23 mouse cellular contexts compared by ENCODE assay signal in genomic region chr13:27342733-27343275, GRCm38 (mm10). TPM values are rescaled to one million over a fixed set of nuclear protein-coding genes. Genes with fewer than 3 reads are reported as not detected.
DNase-seq lines count a peak whose midpoint lies in the region; ATAC-seq and TF ChIP-seq lines count a peak whose summit lies in the region.
"Had no signal": no experiment of that assay in that cellular context is flagged by ENCODE, and none has a peak within 500 bp of the region (broad histone marks: within the 10 kb centered on the region; RNA-seq: fewer than 3 reads in every experiment).

No protein-coding gene starts in this region.

- H3K4me3 ChIP-seq in heart, embryonic 13.5 days = no peak overlapping the region
- H3K4me3 ChIP-seq in stomach, embryonic 14.5 days (ENCODE audit: low read depth, low read length) = no peak overlapping the region
- no peak overlapping the region for H3K4me3 ChIP-seq in stomach, postnatal 0 days (ENCODE audit: low read depth, low read length)
- H3K4me3 ChIP-seq in embryonic facial prominence, embryonic 14.5 days (ENCODE audit: low read depth, low read length) = no peak overlapping the region
- H3K4me3 ChIP-seq: embryonic facial prominence, embryonic 15.5 days; forebrain, embryonic 10.5 days; hindbrain, embryonic 12.5 days; kidney, embryonic 15.5 days had no signal

- H3K4me1 ChIP-seq in heart, embryonic 13.5 days = peaks cover 8% of the 10 kb centered on the region; the same call in 1 of the 2 replicates
- no peaks in the 10 kb centered on the region for H3K4me1 ChIP-seq in stomach, embryonic 14.5 days (ENCODE audit: control insufficient read depth, insufficient read depth, low read length)
- H3K4me1 ChIP-seq in stomach, postnatal 0 days (replicated peaks; ENCODE audit: control insufficient read depth, insufficient read depth) = no peaks in the 10 kb centered on the region
- H3K4me1 ChIP-seq in embryonic facial prominence, embryonic 14.5 days (ENCODE audit: control insufficient read depth, insufficient read depth, low read length) = no peaks in the 10 kb centered on the region
- H3K4me1 ChIP-seq: embryonic facial prominence, embryonic 15.5 days; forebrain, embryonic 10.5 days; hindbrain, embryonic 12.5 days; kidney, embryonic 15.5 days had no signal

- no peaks in the 10 kb centered on the region for H3K9me3 ChIP-seq in heart, embryonic 13.5 days
- no peaks in the 10 kb centered on the region for H3K9me3 ChIP-seq in stomach, embryonic 14.5 days (ENCODE audit: control insufficient read depth, low read depth, low read length)
- H3K9me3 ChIP-seq in stomach, postnatal 0 days (ENCODE audit: control insufficient read depth, low read length) = no peaks in the 10 kb centered on the region
- no peaks in the 10 kb centered on the region for H3K9me3 ChIP-seq in embryonic facial prominence, embryonic 14.5 days (ENCODE audit: control insufficient read depth, low read length)
- H3K9me3 ChIP-seq: embryonic facial prominence, embryonic 15.5 days; forebrain, embryonic 10.5 days; hindbrain, embryonic 12.5 days; kidney, embryonic 15.5 days had no signal

- WGBS in heart, embryonic 13.5 days = 14% methylated on average over 3 of the region's 3 CpGs
- 26% methylated on average over 3 of the region's 3 CpGs for WGBS in stomach, embryonic 14.5 days
- WGBS in stomach, postnatal 0 days = 34% methylated on average over 3 of the region's 3 CpGs
- WGBS in embryonic facial prominence, embryonic 14.5 days = 54% methylated on average over 3 of the region's 3 CpGs

- H3K27me3 ChIP-seq in heart, embryonic 13.5 days (replicated peaks) = no peaks in the 10 kb centered on the region
- H3K27me3 ChIP-seq in stomach, embryonic 14.5 days (ENCODE audit: control insufficient read depth, insufficient read depth, low read length) = no peaks in the 10 kb centered on the region
- no peaks in the 10 kb centered on the region for H3K27me3 ChIP-seq in stomach, postnatal 0 days (ENCODE audit: control insufficient read depth, insufficient read depth, low read length)
- no peaks in the 10 kb centered on the region for H3K27me3 ChIP-seq in embryonic facial prominence, embryonic 14.5 days (replicated peaks; ENCODE audit: control insufficient read depth, insufficient read depth, low read length)
- H3K27me3 ChIP-seq: embryonic facial prominence, embryonic 15.5 days; hindbrain, embryonic 12.5 days; kidney, embryonic 15.5 days had no signal

- no peaks in the 10 kb centered on the region for H3K36me3 ChIP-seq in heart, embryonic 13.5 days
- H3K36me3 ChIP-seq in stomach, embryonic 14.5 days (ENCODE audit: control insufficient read depth, insufficient read depth, low read length) = no peaks in the 10 kb centered on the region
- H3K36me3 ChIP-seq in stomach, postnatal 0 days (ENCODE audit: control insufficient read depth, insufficient read depth, low read length) = no peaks in the 10 kb centered on the region
- no peaks in the 10 kb centered on the region for H3K36me3 ChIP-seq in embryonic facial prominence, embryonic 14.5 days (ENCODE audit: control insufficient read depth, insufficient read depth, low read length)
- H3K36me3 ChIP-seq: embryonic facial prominence, embryonic 15.5 days; forebrain, embryonic 10.5 days; hindbrain, embryonic 12.5 days; kidney, embryonic 15.5 days had no signal

- no peak for TF ChIP-seq EP300 in stomach, postnatal 0 days (optimal IDR thresholded peaks at IDR 0.05)

- TF ChIP-seq CTCF in stomach, postnatal 0 days (IDR thresholded peaks at IDR 0.05; ENCODE audit: low read depth) = no peak

- ATAC-seq in heart, embryonic 13.5 days (ENCODE audit: extremely low read depth, insufficient number of reproducible peaks, low FRiP score, low TSS enrichment) = peak; percentile 37; the same call in 1 of the 2 replicates
- ATAC-seq in stomach, embryonic 14.5 days (ENCODE audit: insufficient number of reproducible peaks, insufficient read depth, low FRiP score, low read depth) = peak; percentile 61; the same call in 1 of the 2 replicates
- ATAC-seq in stomach, postnatal 0 days (ENCODE audit: low FRiP score, low TSS enrichment) = no peak; the same call in 1 of the 2 replicates
- no peak for ATAC-seq in embryonic facial prominence, embryonic 14.5 days (ENCODE audit: low read depth)
- ATAC-seq: inflammation-experienced regulatory T-cells, adult 6 months; liver, postnatal 0 days had no signal

- DNase-seq in heart, adult 11 months = no peak
- DNase-seq in stomach, postnatal 0 days (ENCODE audit: low spot score) = no peak
- peak; percentile 14 for DNase-seq in embryonic facial prominence, embryonic 14.5 days (ENCODE audit: low spot score)
- no peak for DNase-seq in urinary bladder, postnatal 4 days (ENCODE audit: low spot score in 2 of 2)
- DNase-seq in layer of hippocampus, adult 18-20 months (ENCODE audit: low spot score in 2 of 2) = no peak
- DNase-seq: gastrocnemius, postnatal 25 days; layer of hippocampus, postnatal 36 days; liver; liver, postnatal 0 days; midbrain, embryonic 14.5 days; spleen, adult 18-20 months; thymus, postnatal 14 days had no signal

- peak overlapping the region; percentile 14; the same call in 1 of the 2 replicates for H3K4me2 ChIP-seq in heart, embryonic 13.5 days
- no peak overlapping the region for H3K4me2 ChIP-seq in stomach, embryonic 14.5 days (replicated peaks; ENCODE audit: low read depth, low read length)
- no peak overlapping the region for H3K4me2 ChIP-seq in stomach, postnatal 0 days (replicated peaks; ENCODE audit: low read depth)
- H3K4me2 ChIP-seq in embryonic facial prominence, embryonic 14.5 days (ENCODE audit: low read depth, low read length) = no peak overlapping the region
- H3K4me2 ChIP-seq: embryonic facial prominence, embryonic 15.5 days; hindbrain, embryonic 12.5 days; kidney, embryonic 15.5 days had no signal

- H3K27ac ChIP-seq in heart, embryonic 13.5 days (replicated peaks) = peak overlapping the region; percentile 58
- H3K27ac ChIP-seq in stomach, embryonic 14.5 days (ENCODE audit: low read length) = no peak overlapping the region
- no peak overlapping the region for H3K27ac ChIP-seq in stomach, postnatal 0 days (replicated peaks)
- no peak overlapping the region for H3K27ac ChIP-seq in embryonic facial prominence, embryonic 14.5 days (replicated peaks; ENCODE audit: low read depth, low read length)
- H3K27ac ChIP-seq: embryonic facial prominence, embryonic 15.5 days; forebrain, embryonic 10.5 days; hindbrain, embryonic 12.5 days; kidney, embryonic 15.5 days had no signal

- no peak overlapping the region for H3K9ac ChIP-seq in heart, embryonic 13.5 days
- no peak overlapping the region for H3K9ac ChIP-seq in stomach, embryonic 14.5 days (replicated peaks; ENCODE audit: low read depth, low read length)
- no peak overlapping the region for H3K9ac ChIP-seq in stomach, postnatal 0 days (ENCODE audit: low read length)
- H3K9ac ChIP-seq in embryonic facial prominence, embryonic 14.5 days (ENCODE audit: low read depth, low read length) = no peak overlapping the region
- H3K9ac ChIP-seq: embryonic facial prominence, embryonic 15.5 days; hindbrain, embryonic 12.5 days; kidney, embryonic 15.5 days; liver, postnatal 0 days had no signal

RNA-seq across cellular contexts. Expression of gene Prl8a2, which starts 2.7 kb away (rescaled TPM):
- polyA plus RNA-seq in heart, embryonic 13.5 days (2015; fragmentation: Nextera tagmentation; extraction: Ambion mirVana) = not detected in 2 replicates
- polyA plus RNA-seq in stomach, embryonic 14.5 days (2014; fragmentation: Nextera tagmentation; extraction: Ambion mirVana) = not detected in 2 replicates
- polyA plus RNA-seq in stomach, postnatal 0 days (2015; fragmentation: Nextera tagmentation; extraction: Ambion mirVana) = not detected in 2 replicates
- not detected in 2 replicates for polyA plus RNA-seq in embryonic facial prominence, embryonic 14.5 days (2014; fragmentation: Nextera tagmentation; extraction: Ambion mirVana)
- total RNA-seq in layer of hippocampus, adult 18-20 months (2021) = not detected
- total RNA-seq: gastrocnemius, postnatal 25 days; layer of hippocampus, postnatal 36 days; left cerebral cortex, postnatal 36 days had no signal
- polyA plus RNA-seq: embryonic facial prominence, embryonic 15.5 days; forebrain, embryonic 10.5 days; heart, embryonic 16.5 days; hindbrain, embryonic 12.5 days; inflammation-experienced regulatory T-cells, adult 6 months; kidney, embryonic 15.5 days; large intestine, adult 2 months; liver, postnatal 0 days; midbrain, embryonic 14.5 days had no signal

RNA-seq across cellular contexts. Expression of gene Prl6a1, which starts 30.4 kb away (rescaled TPM):
- polyA plus RNA-seq in heart, embryonic 13.5 days (2015; fragmentation: Nextera tagmentation; extraction: Ambion mirVana) = not detected in 2 replicates
- polyA plus RNA-seq in stomach, embryonic 14.5 days (2014; fragmentation: Nextera tagmentation; extraction: Ambion mirVana) = not detected in 2 replicates
- not detected in 2 replicates for polyA plus RNA-seq in stomach, postnatal 0 days (2015; fragmentation: Nextera tagmentation; extraction: Ambion mirVana)
- polyA plus RNA-seq in embryonic facial prominence, embryonic 14.5 days (2014; fragmentation: Nextera tagmentation; extraction: Ambion mirVana) = not detected in 2 replicates
- total RNA-seq in layer of hippocampus, adult 18-20 months (2021) = not detected
- total RNA-seq: adrenal gland, adult 18-20 months; gastrocnemius, postnatal 25 days; layer of hippocampus, postnatal 36 days; left cerebral cortex, postnatal 36 days had no signal
- polyA plus RNA-seq: embryonic facial prominence, embryonic 15.5 days; forebrain, embryonic 10.5 days; heart, embryonic 16.5 days; hindbrain, embryonic 12.5 days; inflammation-experienced regulatory T-cells, adult 6 months; kidney, embryonic 15.5 days; large intestine, adult 2 months; liver, postnatal 0 days; midbrain, embryonic 14.5 days had no signal

RNA-seq across cellular contexts. Expression of gene Prl2b1, which starts 47.8 kb away (rescaled TPM):
- polyA plus RNA-seq in heart, embryonic 13.5 days (2015; fragmentation: Nextera tagmentation; extraction: Ambion mirVana) = not detected in 2 replicates
- not detected in 2 replicates for polyA plus RNA-seq in stomach, embryonic 14.5 days (2014; fragmentation: Nextera tagmentation; extraction: Ambion mirVana)
- not detected in 2 replicates for polyA plus RNA-seq in stomach, postnatal 0 days (2015; fragmentation: Nextera tagmentation; extraction: Ambion mirVana)
- not detected in 2 replicates for polyA plus RNA-seq in embryonic facial prominence, embryonic 14.5 days (2014; fragmentation: Nextera tagmentation; extraction: Ambion mirVana)
- not detected for total RNA-seq in layer of hippocampus, adult 18-20 months (2021)
- total RNA-seq: adrenal gland, adult 18-20 months; gastrocnemius, postnatal 25 days; layer of hippocampus, postnatal 36 days; left cerebral cortex, postnatal 36 days had no signal
- polyA plus RNA-seq: embryonic facial prominence, embryonic 15.5 days; forebrain, embryonic 10.5 days; heart, embryonic 16.5 days; hindbrain, embryonic 12.5 days; inflammation-experienced regulatory T-cells, adult 6 months; kidney, embryonic 15.5 days; large intestine, adult 2 months; liver, postnatal 0 days; midbrain, embryonic 14.5 days had no signal

Comparison
In these comparisons a context has a peak if more than half of its experiments do, and no peak if none do; other contexts are left out.
1. ATAC-seq: peak in heart, embryonic 13.5 days (single experiment) and stomach, embryonic 14.5 days (single experiment); none in stomach, postnatal 0 days (single experiment) and embryonic facial prominence, embryonic 14.5 days (single experiment).